Mouse (Mus musculus): ENCODE measurements around the gene Slfn9. TPM values are rescaled to one million over a fixed set of nuclear protein-coding genes. Genes with fewer than 3 reads are reported as not detected.
"Not testable (repeated sequence)": the region's sequence is repeated elsewhere in the genome, so short reads cannot be mapped to it uniquely, and the experiment has no call there.

The Slfn9 gene
- total and polyA plus RNA-seq, 2 experiments from 2014 or later = 0.52 to 1.6 TPM

DNA sequence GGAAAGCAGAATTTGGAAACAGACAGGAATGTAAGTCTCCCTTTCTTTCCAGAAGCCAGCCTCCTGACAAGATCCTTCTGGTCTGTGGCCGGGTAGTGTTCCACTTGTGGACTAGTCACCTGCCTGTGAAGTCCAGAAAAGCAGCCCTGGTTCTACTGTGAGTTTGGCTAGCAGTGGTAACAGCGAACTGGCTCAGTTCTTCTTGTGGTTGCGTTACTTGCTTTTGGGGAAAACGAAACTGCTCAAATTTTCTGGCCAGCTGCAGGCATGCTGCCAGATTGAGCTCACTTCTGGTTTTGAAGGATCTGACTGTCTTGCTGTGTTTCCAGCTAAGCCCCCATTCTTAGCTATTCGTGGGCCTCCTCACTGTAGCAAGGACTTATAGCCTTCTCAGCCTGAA, 29.0 kb upstream of the Slfn9 start, which contains the start of gene Slfn8:
Gene Slfn8 (minus strand): TSS at position 190 of the 400 bp plus-strand sequence.
- H3K9ac ChIP-seq (replicated peaks; ENCODE audit: low read length, poor library complexity, severe bottlenecking) = no peak within 1 kb of the TSS
- DNase-seq (ENCODE audit: low spot score) (peak; percentile 2), ATAC-seq (ENCODE audit: low FRiP score) (no peak)
- H3K36me3 ChIP-seq (ENCODE audit: insufficient read depth, low read length) = no peaks in the 10 kb centered on the region
- H3K27me3 ChIP-seq (ENCODE audit: insufficient read depth, low read length) = no peaks in the 10 kb centered on the region
- H3K9me3 ChIP-seq (ENCODE audit: low read length) = no peaks in the 10 kb centered on the region
- no peaks in the 10 kb centered on the region for H3K4me1 ChIP-seq (ENCODE audit: insufficient read depth, low read length)
- no peak for TF ChIP-seq CTCF (IDR thresholded peaks at IDR 0.05)
- H3K4me3 ChIP-seq (ENCODE audit: low read depth, low read length) = no peak within 1 kb of the TSS
- no peak within 1 kb of the TSS for H3K4me2 ChIP-seq (ENCODE audit: low read depth, low read length, poor library complexity, severe bottlenecking)
- H3K27ac ChIP-seq (ENCODE audit: low read depth, low read length) = no peak within 1 kb of the TSS
- 62% methylated on average over 5 of the region's 5 CpGs for WGBS

DNA sequence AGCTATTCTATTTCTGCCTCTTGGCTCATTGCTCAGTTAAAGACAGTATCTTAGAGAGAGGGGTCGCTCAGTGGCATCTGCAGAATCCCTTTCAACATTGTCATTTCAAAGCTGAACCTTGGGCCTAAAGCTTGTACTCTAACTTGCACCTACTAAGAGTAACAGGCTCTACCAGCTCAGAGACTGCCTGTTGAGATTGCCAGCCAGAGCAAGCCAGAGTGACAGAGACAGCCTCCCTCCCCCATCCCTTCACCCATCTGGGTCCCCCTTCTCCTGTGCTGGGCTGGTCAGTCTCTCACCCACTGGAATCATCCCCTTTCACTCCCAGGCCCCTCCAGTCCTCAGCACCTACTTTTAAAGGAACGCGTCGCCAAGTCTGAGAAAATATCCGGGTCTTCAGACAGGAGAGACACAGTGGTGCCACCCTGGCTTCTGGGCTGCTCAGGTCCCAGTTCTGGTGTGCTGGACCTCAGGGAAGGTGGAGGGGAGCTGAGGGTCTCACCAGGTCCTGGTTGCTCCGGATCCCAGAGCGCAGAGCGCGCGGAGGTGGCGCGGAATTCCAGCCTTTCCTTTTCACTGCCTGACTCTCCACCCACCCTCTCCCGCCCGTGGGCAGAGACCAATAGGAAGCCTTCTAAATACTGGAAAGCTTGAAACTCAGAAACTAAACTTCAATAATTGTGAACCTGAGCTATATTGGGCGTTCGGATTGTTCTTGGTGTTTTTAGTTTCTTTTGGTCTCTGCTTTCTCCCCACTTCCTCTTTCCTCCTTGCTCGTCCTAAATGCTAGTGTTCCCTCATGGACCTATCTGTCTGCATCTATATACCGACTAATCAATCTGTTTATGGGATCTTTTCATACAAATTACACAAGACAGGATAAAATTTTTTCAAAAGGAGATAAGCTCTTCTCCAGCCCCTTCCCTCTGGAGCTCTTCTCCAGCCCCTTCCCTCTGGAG, 28.2 kb upstream of the Slfn9 start:
- not testable (repeated sequence) for ATAC-seq (ENCODE audit: low FRiP score); H3K4me3 ChIP-seq (ENCODE audit: low read depth, low read length); DNase-seq (ENCODE audit: low spot score); H3K4me2 ChIP-seq (ENCODE audit: low read depth, low read length, poor library complexity, severe bottlenecking); H3K27ac ChIP-seq (ENCODE audit: low read depth, low read length); H3K9me3 ChIP-seq (ENCODE audit: low read length); H3K27me3 ChIP-seq (ENCODE audit: insufficient read depth, low read length); H3K4me1 ChIP-seq (ENCODE audit: insufficient read depth, low read length); H3K9ac ChIP-seq (replicated peaks; ENCODE audit: low read length, poor library complexity, severe bottlenecking); H3K36me3 ChIP-seq (ENCODE audit: insufficient read depth, low read length)
- WGBS = 75% methylated on average over 18 of the region's 18 CpGs

- DNase-seq (ENCODE audit: low spot score) (no peak), ATAC-seq (ENCODE audit: low FRiP score) (no peak)
- Histone ChIP-seq H3K4me2 (ENCODE audit: low read depth, low read length, poor library complexity, severe bottlenecking) (no peak overlapping the region), H3K27me3 (ENCODE audit: insufficient read depth, low read length) (no peaks in the 10 kb centered on the region), H3K9me3 (ENCODE audit: low read length) (no peaks in the 10 kb centered on the region), H3K36me3 (ENCODE audit: insufficient read depth, low read length) (no peaks in the 10 kb centered on the region), H3K4me1 (ENCODE audit: insufficient read depth, low read length) (no peaks in the 10 kb centered on the region), H3K4me3 (ENCODE audit: low read depth, low read length) (no peak overlapping the region), H3K27ac (ENCODE audit: low read depth, low read length) (no peak overlapping the region), H3K9ac (replicated peaks; ENCODE audit: low read length, poor library complexity, severe bottlenecking) (no peak overlapping the region)
- no peak for TF ChIP-seq CTCF (IDR thresholded peaks at IDR 0.05)
Measured at GRCm38 (mm10) chr11:83016093-83016492, 24.5 kb upstream of the Slfn9 start.

- H3K9ac ChIP-seq (replicated peaks; ENCODE audit: low read length, poor library complexity, severe bottlenecking) = no peak overlapping the region
- no peak for DNase-seq (ENCODE audit: low spot score)
- TF ChIP-seq CTCF (IDR thresholded peaks at IDR 0.05) = no peak
- H3K9me3 ChIP-seq (ENCODE audit: low read length) = no peaks in the 10 kb centered on the region
- no peak overlapping the region for H3K27ac ChIP-seq (ENCODE audit: low read depth, low read length)
- H3K36me3 ChIP-seq (ENCODE audit: insufficient read depth, low read length) = no peaks in the 10 kb centered on the region
- 83% methylated on average over 1 of the region's 1 CpGs for WGBS
- no peak overlapping the region for H3K4me2 ChIP-seq (ENCODE audit: low read depth, low read length, poor library complexity, severe bottlenecking)
- ATAC-seq (ENCODE audit: low FRiP score) = no peak
- H3K27me3 ChIP-seq (ENCODE audit: insufficient read depth, low read length) = no peaks in the 10 kb centered on the region
- no peak overlapping the region for H3K4me3 ChIP-seq (ENCODE audit: low read depth, low read length)
- H3K4me1 ChIP-seq (ENCODE audit: insufficient read depth, low read length) = no peaks in the 10 kb centered on the region
Measured at GRCm38 (mm10) chr11:83013356-83013755, 21.7 kb upstream of the Slfn9 start.

GRCm38 (mm10) chr11:82990612-82991385, 831 bp downstream of the Slfn9 start:
- not testable (repeated sequence) for H3K36me3 ChIP-seq (ENCODE audit: insufficient read depth, low read length); H3K9me3 ChIP-seq (ENCODE audit: low read length); H3K4me1 ChIP-seq (ENCODE audit: insufficient read depth, low read length); H3K9ac ChIP-seq (replicated peaks; ENCODE audit: low read length, poor library complexity, severe bottlenecking); H3K27me3 ChIP-seq (ENCODE audit: insufficient read depth, low read length); H3K27ac ChIP-seq (ENCODE audit: low read depth, low read length); ATAC-seq (ENCODE audit: low FRiP score)
- DNase-seq (ENCODE audit: low spot score) = peak; percentile 36
- H3K4me2 ChIP-seq (ENCODE audit: low read depth, low read length, poor library complexity, severe bottlenecking) = peak overlapping the region; percentile 51
- H3K4me3 ChIP-seq (ENCODE audit: low read depth, low read length) = peak overlapping the region; percentile 36
- 18% methylated on average over 19 of the region's 19 CpGs for WGBS

DNA sequence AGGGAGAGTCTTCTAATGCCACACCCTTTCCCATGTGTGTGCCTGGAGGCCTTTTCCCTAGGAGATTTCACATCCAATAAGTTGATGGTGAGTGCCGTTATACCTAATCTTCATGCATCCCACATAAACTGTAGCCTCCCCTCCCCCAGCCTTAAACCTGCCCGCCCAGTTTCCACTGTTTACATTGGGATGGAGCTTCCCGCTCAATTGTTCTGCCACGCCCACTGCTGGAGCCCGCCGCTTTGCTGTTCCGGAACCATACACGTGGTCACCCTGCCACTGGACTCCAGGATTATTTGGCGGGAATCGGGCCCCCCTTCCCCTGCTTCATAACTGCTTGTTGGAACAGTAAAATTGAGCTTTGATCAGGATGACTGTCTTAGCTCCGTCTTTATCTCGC, 2.3 kb downstream of the Slfn9 start:
- no peaks in the 10 kb centered on the region for H3K27me3 ChIP-seq (ENCODE audit: insufficient read depth, low read length)
- no peak overlapping the region for H3K4me3 ChIP-seq (ENCODE audit: low read depth, low read length)
- H3K4me2 ChIP-seq (ENCODE audit: low read depth, low read length, poor library complexity, severe bottlenecking) = no peak overlapping the region
- DNase-seq (ENCODE audit: low spot score) (no peak), ATAC-seq (ENCODE audit: low FRiP score) (no peak)
- 44% methylated on average over 12 of the region's 12 CpGs for WGBS
- H3K9me3 ChIP-seq (ENCODE audit: low read length) = no peaks in the 10 kb centered on the region
- H3K9ac ChIP-seq (replicated peaks; ENCODE audit: low read length, poor library complexity, severe bottlenecking) = no peak overlapping the region
- no peaks in the 10 kb centered on the region for H3K36me3 ChIP-seq (ENCODE audit: insufficient read depth, low read length)
- no peaks in the 10 kb centered on the region for H3K4me1 ChIP-seq (ENCODE audit: insufficient read depth, low read length)
- no peak for TF ChIP-seq CTCF (IDR thresholded peaks at IDR 0.05)
- H3K27ac ChIP-seq (ENCODE audit: low read depth, low read length) = no peak overlapping the region

Measured in midbrain, postnatal 0 days (tissue).